Mouse (Mus musculus) liver, embryonic 14.5 days (tissue): Measurements from ENCODE around the gene Fcer1g.
A peak's percentile ranks its signal among the peaks of the same experiment; 100 is the strongest.

ENCODE experiments used
- CTCF ChIP-seq: IDR thresholded peaks from 2 replicates; pipeline ENCODE4 v1.5.1; 2016; ENCODE audit warnings: antibody characterized with exemption, low read depth, control low read depth
- EP300 ChIP-seq: IDR thresholded peaks from 2 replicates; pipeline ENCODE4 v1.6.1; 2016; ENCODE audit warnings: antibody characterized with exemption, low read depth

- 0 out of 2 replicates have a peak, but pooled peaks have one; percentile 34 for TF ChIP-seq EP300
- TF ChIP-seq CTCF, result 0 out of 2 replicates have a peak, but pooled peaks have one; percentile 14
These were observed 35.8 kb upstream of the Fcer1g start, which contains the start of gene B4galt3 for GRCm38 (mm10) chr1:171269848-171270572.
